Mouse (Mus musculus) liver, embryonic 14.5 days (tissue): Measurements from ENCODE around the gene R3hdm2. TPM values are rescaled to one million over a fixed set of nuclear protein-coding genes. Genes with fewer than 3 reads are reported as not detected.

Source experiments
- ATAC-seq: fragments of 200-750 bp; cut with Nextera tagmentation; 2 replicates; pipeline ENCODE4 v1.8.0; 2017; ENCODE audit warnings: moderate number of reproducible peaks, mild to moderate bottlenecking, moderate library complexity; ENCODE audit not compliant: insufficient read depth
- DNase-seq, 3 experiments: peaks; one replicate each; pipeline ENCODE4 v3.0.0-alpha.2; 2012 to 2013; ENCODE audit warnings: low read depth in 3 of 3, low spot score in 3 of 3
- H3K27ac ChIP-seq: fragments of 300-500 bp; sonication (generic); 2 replicates; pipeline ENCODE4 v1.5.1; 2014; ENCODE audit warnings: moderate library complexity, mild to moderate bottlenecking, control low read depth, inconsistent platforms
- H3K27me3 ChIP-seq: fragments of 300-500 bp; sonication (generic); 2 replicates; pipeline ENCODE4 v1.6.1; 2014; ENCODE audit warnings: mild to moderate bottlenecking, low read length, moderate library complexity; ENCODE audit not compliant: control insufficient read depth, insufficient read depth
- H3K36me3 ChIP-seq: fragments of 300-500 bp; sonication (generic); replicated peaks from 2 replicates; pipeline ENCODE4 v1.6.1; 2014; ENCODE audit warnings: low read depth; ENCODE audit not compliant: control insufficient read depth, insufficient read depth
- H3K4me1 ChIP-seq, 2 experiments: fragments of 200-500 bp in 1 of 2; fragments of 300-500 bp in 1 of 2; sonication (generic) in 1 of 2; replicated peaks; 2 replicates each; pipeline ENCODE4 v1.6.1; 2012 to 2014; ENCODE audit warnings: antibody characterized with exemption in 1 of 2, inconsistent platforms in 1 of 2, low read length in 1 of 2; ENCODE audit not compliant: control insufficient read depth in 2 of 2, insufficient read depth in 2 of 2
- H3K4me2 ChIP-seq: fragments of 300-500 bp; sonication (generic); 2 replicates; pipeline ENCODE4 v1.6.1; 2014; ENCODE audit warnings: low read depth, mild to moderate bottlenecking, control low read depth, moderate library complexity
- H3K4me3 ChIP-seq, 2 experiments: fragments of 200-500 bp in 1 of 2; fragments of 300-500 bp in 1 of 2; sonication (generic) in 1 of 2; 2 replicates each; pipeline ENCODE4 v1.5.1; 2012 to 2014; ENCODE audit warnings: low read depth in 2 of 2, low read length in 2 of 2, mild to moderate bottlenecking in 2 of 2, control low read depth in 1 of 2, inconsistent platforms in 1 of 2, moderate library complexity in 1 of 2; ENCODE audit not compliant: insufficient read depth in 1 of 2
- H3K9ac ChIP-seq: fragments of 300-500 bp; sonication (generic); replicated peaks from 2 replicates; pipeline ENCODE4 v1.6.1; 2014; ENCODE audit warnings: mild to moderate bottlenecking, control low read depth, moderate library complexity
- H3K9me3 ChIP-seq: fragments of 300-500 bp; sonication (generic); 2 replicates; pipeline ENCODE4 v1.6.1; 2016; ENCODE audit warnings: low read length, mixed read lengths; ENCODE audit not compliant: control insufficient read depth
- CTCF ChIP-seq: IDR thresholded peaks from 2 replicates; pipeline ENCODE4 v1.5.1; 2016; ENCODE audit warnings: antibody characterized with exemption, low read depth, control low read depth
- EP300 ChIP-seq: IDR thresholded peaks from 2 replicates; pipeline ENCODE4 v1.6.1; 2016; ENCODE audit warnings: antibody characterized with exemption, low read depth
- WGBS: fragments of 180-500 bp; shearing (Covaris S2); extraction: QIAGEN DNeasy Blood & Tissue Kit; methylation state at CpG from one replicate; pipeline ENCODE4 v1.1.7; 2014; ENCODE audit not compliant: insufficient replicate concordance; 5-methylcytosine and 5-hydroxymethylcytosine counted together
- polyA plus RNA-seq, 2 experiments: library from polyadenylated mRNA; depleted of rRNA in 1 of 2; stranded (reverse) in 1 of 2; unstranded in 1 of 2; fragments of >200 nt; fragmentation: Nextera tagmentation in 1 of 2; extraction: Ambion mirVana in 1 of 2; gene quantifications; 2 replicates each; pipeline versions ENCODE4 v1.2.1 to v1.2.3; 2012 to 2014

R3hdm2 gene
- polyA plus RNA-seq, 2 experiments = 9.0 to 10.9 TPM

DNA sequence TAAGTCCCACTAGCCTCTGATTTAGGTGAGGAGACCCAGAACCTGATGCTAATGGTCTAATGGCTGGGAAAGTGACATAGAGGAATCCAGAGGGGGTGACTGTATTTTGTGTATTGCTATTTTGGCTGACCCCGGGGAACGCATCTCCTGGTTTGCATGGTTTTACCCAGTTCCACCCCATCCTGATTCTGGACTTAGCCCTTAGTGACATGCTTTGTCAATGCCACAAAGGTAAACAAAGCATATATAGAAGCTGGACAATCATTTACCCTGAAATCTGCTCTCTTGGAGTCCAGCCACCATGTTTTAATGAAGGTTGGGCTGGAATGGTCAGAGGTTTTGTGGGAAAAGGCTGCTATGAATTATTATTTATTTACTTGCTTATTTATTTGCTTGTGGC lies 11.9 kb upstream of the R3hdm2 start:
- Histone ChIP-seq H3K4me2 (peak overlapping the region; percentile 20; the same call in 1 of the 2 replicates), H3K9me3 (no peaks in the 10 kb centered on the region), H3K9ac (no peak overlapping the region), H3K4me1 (peaks cover 0 to 12% of the 10 kb centered on the region in 2 experiments; a peak in 2 of 4 replicates), H3K27ac (no peak overlapping the region), H3K36me3 (no peaks in the 10 kb centered on the region), H3K4me3 (no peak overlapping the region), H3K27me3 (no peaks in the 10 kb centered on the region)
- TF ChIP-seq CTCF (no peak), EP300 (no peak)
- peak; percentile 57 for ATAC-seq
- 80% methylated on average over 2 of the region's 2 CpGs for WGBS
- DNase-seq = no peak

GRCm38 (mm10) chr10:127369834-127370820 lies 10.0 kb upstream of the R3hdm2 start, which contains the start of gene Inhbc:
Gene Inhbc, minus strand, starts transcription at chr10:127370431.
- DNase-seq = no peak
- TF ChIP-seq EP300 = no peak
- no peak for TF ChIP-seq CTCF
- 67% methylated on average over 22 of the region's 22 CpGs for WGBS
- H3K9ac ChIP-seq = no peak within 1 kb of the TSS
- peak within 1 kb of the TSS; percentile 13 for H3K4me2 ChIP-seq
- H3K4me1 ChIP-seq = peaks cover 0 to 12% of the 10 kb centered on the region in 2 experiments; a peak in 2 of 4 replicates
- no peak within 1 kb of the TSS for H3K27ac ChIP-seq
- no peak within 1 kb of the TSS for H3K4me3 ChIP-seq
- H3K27me3 ChIP-seq = no peaks in the 10 kb centered on the region
- H3K9me3 ChIP-seq = no peaks in the 10 kb centered on the region
- 0 out of 2 replicates have a peak, but pooled peaks have one; percentile 9 for ATAC-seq
- H3K36me3 ChIP-seq = no peaks in the 10 kb centered on the region

GRCm38 (mm10) chr10:127371023-127371422 lies 9.1 kb upstream of the R3hdm2 start:
- no peak for TF ChIP-seq CTCF
- TF ChIP-seq EP300 = no peak
- Histone ChIP-seq H3K4me2 (no peak overlapping the region), H3K9me3 (no peaks in the 10 kb centered on the region), H3K4me1 (peaks cover 0 to 12% of the 10 kb centered on the region in 2 experiments; a peak in 2 of 4 replicates), H3K27me3 (no peaks in the 10 kb centered on the region), H3K27ac (no peak overlapping the region), H3K4me3 (no peak overlapping the region), H3K36me3 (no peaks in the 10 kb centered on the region), H3K9ac (no peak overlapping the region)
- DNase-seq (no peak), ATAC-seq (no peak)
- 53% methylated on average over 2 of the region's 2 CpGs for WGBS

DNA sequence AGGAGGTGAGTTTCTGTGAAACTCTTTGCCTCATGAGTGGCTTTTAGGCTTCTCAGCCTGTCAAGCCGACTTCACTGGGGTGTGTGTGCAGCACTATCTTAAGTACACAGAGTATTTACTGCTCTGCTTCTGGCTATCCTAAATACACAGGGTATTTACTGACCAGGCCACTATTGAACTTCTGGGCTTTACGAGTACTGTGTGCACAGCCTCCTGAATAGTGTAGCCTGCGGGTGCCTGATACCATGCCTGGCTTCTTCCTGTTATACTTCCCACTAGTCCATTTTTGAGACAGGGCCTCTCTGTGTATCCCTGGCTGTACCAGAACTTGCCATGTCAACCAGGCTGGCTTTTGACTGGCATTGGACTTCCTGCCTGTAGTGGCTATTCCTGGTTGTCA lies 2.4 kb upstream of the R3hdm2 start:
- no peak overlapping the region for H3K9ac ChIP-seq
- H3K4me2 ChIP-seq = no peak overlapping the region
- H3K27me3 ChIP-seq = no peaks in the 10 kb centered on the region
- H3K36me3 ChIP-seq = no peaks in the 10 kb centered on the region
- H3K4me1 ChIP-seq = peaks cover 3 to 9% of the 10 kb centered on the region in 2 experiments; a peak in 3 of 4 replicates
- no peak for ATAC-seq
- no peak overlapping the region for H3K27ac ChIP-seq
- TF ChIP-seq EP300 (no peak), CTCF (no peak)
- no peaks in the 10 kb centered on the region for H3K9me3 ChIP-seq
- no peak for DNase-seq
- WGBS = 24% methylated on average over 3 of the region's 3 CpGs
- H3K4me3 ChIP-seq = no peak overlapping the region

GRCm38 (mm10) chr10:127379654-127380053 lies 473 bp upstream of the R3hdm2 start:
- DNase-seq (no peak), ATAC-seq (no peak)
- H3K4me3 ChIP-seq = peak overlapping the region; percentile 87 to 91
- 58% methylated on average over 8 of the region's 8 CpGs for WGBS
- H3K9me3 ChIP-seq = no peaks in the 10 kb centered on the region
- TF ChIP-seq CTCF (no peak), EP300 (no peak)
- peak overlapping the region; percentile 88 for H3K4me2 ChIP-seq
- H3K9ac ChIP-seq = peak overlapping the region; percentile 76
- H3K27ac ChIP-seq = no peak overlapping the region
- H3K4me1 ChIP-seq = peaks cover 3 to 12% of the 10 kb centered on the region in 2 experiments; a peak in 3 of 4 replicates
- no peaks in the 10 kb centered on the region for H3K36me3 ChIP-seq
- H3K27me3 ChIP-seq = no peaks in the 10 kb centered on the region
